Mouse (Mus musculus): ENCODE measurements around the gene Smpdl3b. TPM values are rescaled to one million over a fixed set of nuclear protein-coding genes. Genes with fewer than 3 reads are reported as not detected.
"Not testable (repeated sequence)": the region's sequence is repeated elsewhere in the genome, so short reads cannot be mapped to it uniquely, and the experiment has no call there.

Smpdl3b gene
- total RNA-seq, 2 experiments from 2014 or later: 4.3 to 4.5 TPM

DNA sequence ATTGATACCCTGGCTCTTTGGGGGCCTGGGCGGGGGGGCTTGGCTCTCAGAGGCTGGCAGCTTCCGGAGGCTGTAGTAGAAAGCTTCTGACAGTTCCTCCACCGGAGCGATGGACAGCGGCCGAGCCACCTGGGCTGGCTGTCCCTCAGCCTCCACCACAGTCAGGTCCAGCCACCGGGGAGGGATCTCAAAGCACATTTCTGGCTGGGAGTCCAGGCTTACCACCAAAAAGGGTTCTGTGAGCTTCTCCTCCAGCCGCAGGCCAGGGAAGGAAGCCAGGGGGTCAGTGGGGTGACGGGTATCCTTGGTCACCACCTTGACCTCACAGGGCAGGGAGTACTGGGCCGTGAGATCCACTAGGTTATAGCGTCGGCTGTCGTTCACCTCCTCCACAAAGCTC lies 28.2 kb upstream of the Smpdl3b start:
- intact Hi-C loops (cut with DNase I): no loop called here
- no peak for DNase-seq (ENCODE audit: low spot score in 2 of 2)

GRCm38 (mm10) chr4:132783732-132784131 lies 26.7 kb upstream of the Smpdl3b start:
- intact Hi-C loops (cut with DNase I): no loop called here
- DNase-seq (ENCODE audit: low spot score in 2 of 2): no peak

- intact Hi-C loops (cut with DNase I): no loop called here
- no peak for DNase-seq (ENCODE audit: low spot score in 2 of 2)
Measured at GRCm38 (mm10) chr4:132780288-132780687, 23.2 kb upstream of the Smpdl3b start.

- intact Hi-C loops (cut with DNase I): loop anchor here (5.0 kb wide), 1 partner anchor 144 kb away; the partner anchor contains the start of gene Fam76a
- no peak for DNase-seq (ENCODE audit: low spot score in 2 of 2)
Measured at GRCm38 (mm10) chr4:132778562-132779201, 21.6 kb upstream of the Smpdl3b start.

- intact Hi-C loops (cut with DNase I): loop anchor here (1.0 to 5.0 kb wide), 2 partner anchors 48 to 146 kb away; partner anchors contain the start of gene Fam76a
- DNase-seq (ENCODE audit: low spot score in 2 of 2): peak; percentile 82 to 88
Measured at GRCm38 (mm10) chr4:132776764-132777163, 19.7 kb upstream of the Smpdl3b start.

DNA sequence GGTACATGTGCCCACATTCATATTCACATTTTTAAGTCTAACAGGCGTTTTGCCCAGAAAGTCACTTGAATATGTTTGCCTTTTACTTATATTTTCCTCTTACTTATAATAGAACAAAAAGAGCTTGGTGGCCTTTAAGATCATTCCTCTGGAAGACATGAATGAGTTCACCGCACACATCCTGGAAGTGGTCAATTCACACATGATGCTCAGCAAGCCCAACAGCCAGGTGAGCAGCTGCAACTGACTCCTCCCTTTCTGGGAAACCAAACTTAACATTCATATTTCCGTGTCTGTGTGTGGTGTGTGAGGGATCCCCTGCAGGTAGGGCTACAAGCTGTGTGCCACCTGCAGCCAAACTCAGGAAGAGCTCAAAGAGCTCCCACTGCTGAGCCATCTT lies 17.9 kb upstream of the Smpdl3b start:
- intact Hi-C loops (cut with DNase I): loop anchor here (5.0 kb wide), 1 partner anchor 147 kb away; the partner anchor contains the start of gene Fam76a
- DNase-seq (ENCODE audit: low spot score in 2 of 2): no peak

GRCm38 (mm10) chr4:132771776-132772175 lies 14.7 kb upstream of the Smpdl3b start:
- intact Hi-C loops (cut with DNase I): no loop called here
- DNase-seq (ENCODE audit: low spot score in 2 of 2): no peak

DNA sequence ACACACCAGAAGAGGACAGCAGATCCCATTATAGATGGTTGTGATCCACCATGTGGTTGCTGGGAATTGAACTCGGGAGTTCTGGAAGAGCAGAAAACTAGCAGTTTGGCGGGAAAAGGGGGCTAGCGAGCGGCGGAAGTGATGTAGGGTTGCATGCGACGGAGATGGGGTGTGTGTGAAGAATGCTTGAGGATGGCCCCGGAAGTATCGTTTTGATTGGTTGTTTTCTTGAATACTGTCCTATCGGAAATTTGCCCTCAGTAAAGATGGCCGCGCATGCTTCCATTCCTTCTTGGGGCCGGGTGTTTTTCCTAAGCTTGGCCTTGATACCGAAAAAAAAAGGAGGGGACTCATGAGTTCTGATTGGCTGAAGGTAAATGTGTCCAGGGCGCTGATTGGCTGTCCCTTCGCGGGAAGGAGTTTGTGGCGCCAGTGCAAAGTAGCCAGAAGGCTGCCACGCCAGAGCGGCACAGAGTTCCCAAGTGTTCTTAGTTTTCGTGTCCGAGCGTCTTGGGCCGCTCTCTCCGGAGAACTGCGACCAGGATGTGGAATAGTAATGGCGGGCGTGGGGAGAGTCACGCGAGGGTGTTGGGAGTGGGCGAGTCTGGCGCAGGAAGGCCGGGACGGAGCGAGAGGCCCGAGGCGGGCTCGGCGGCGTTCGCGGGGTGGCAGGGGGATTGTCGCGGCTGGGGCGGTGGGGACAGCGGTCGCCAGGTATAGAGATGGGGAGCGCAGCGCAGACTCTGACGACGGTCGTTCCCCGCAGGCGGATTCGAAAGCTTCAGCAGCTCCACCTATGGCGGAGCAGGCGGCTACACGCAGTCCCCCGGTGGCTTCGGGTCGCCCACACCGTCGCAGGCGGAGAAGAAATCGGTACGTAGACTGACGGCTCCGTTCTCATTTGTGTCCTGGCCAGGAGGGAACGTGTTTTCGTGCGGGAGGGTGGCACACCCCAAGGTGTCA lies 11.1 kb upstream of the Smpdl3b start, which contains the start of gene Rpa2:
Gene Rpa2 (plus strand): TSS at position 419 of the 963 bp plus-strand sequence.
- intact Hi-C loops (cut with DNase I): loop anchor here (5.0 kb wide), 1 partner anchor 74 kb away; the partner anchor contains the start of gene Ppp1r8
- DNase-seq (ENCODE audit: low spot score in 2 of 2): peak; percentile 99 to 100

DNA sequence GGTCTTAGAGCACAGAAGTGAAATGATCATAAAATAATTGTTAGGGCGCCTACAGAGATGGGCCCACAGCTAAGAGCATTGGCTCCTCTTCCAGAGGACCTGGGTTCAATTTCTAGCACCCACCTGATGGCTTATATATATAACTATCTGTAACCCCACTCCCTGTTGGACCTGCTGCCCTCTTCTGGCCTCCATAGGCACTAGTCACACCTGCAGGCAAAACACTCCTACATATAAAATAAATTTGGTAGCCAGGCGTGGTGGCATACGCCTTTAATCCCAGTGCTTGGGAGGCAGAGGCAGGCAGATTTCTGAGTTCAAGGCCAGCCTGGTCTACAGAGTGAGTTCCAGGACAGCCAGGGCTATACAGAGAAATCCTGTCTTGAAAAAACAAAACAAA lies 6.1 kb upstream of the Smpdl3b start:
- intact Hi-C loops (cut with DNase I): not testable (repeated sequence)

GRCm38 (mm10) chr4:132762602-132763001 lies 5.5 kb upstream of the Smpdl3b start:
- no peak for DNase-seq (ENCODE audit: low spot score in 2 of 2)
- intact Hi-C loops (cut with DNase I): no loop called here

More for the DNA sequence above, 6.1 kb upstream of the Smpdl3b start:
- DNase-seq (ENCODE audit: low spot score in 2 of 2): not testable (repeated sequence)

DNA sequence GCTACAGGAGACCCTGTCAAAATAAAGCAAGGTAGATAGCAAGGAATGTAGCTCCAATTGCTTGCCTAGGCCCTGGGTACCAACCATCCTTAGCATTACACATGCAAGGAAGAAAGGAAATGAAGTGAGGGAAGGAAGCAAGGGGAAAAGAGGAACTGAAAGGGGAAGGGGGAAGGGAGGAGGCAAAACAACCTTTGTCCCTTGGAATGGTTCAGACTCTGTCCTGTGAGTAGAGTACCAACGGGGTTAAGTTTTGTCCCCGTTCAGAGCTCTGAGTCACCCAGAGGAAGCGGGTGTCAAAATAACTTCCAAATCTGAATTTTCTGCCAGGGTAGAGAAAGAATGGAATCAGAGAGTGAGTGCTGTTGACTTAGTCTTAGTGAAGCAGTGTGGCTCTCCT lies 3.2 kb upstream of the Smpdl3b start:
- no peak for DNase-seq (ENCODE audit: low spot score in 2 of 2)
- intact Hi-C loops (cut with DNase I): no loop called here

DNA sequence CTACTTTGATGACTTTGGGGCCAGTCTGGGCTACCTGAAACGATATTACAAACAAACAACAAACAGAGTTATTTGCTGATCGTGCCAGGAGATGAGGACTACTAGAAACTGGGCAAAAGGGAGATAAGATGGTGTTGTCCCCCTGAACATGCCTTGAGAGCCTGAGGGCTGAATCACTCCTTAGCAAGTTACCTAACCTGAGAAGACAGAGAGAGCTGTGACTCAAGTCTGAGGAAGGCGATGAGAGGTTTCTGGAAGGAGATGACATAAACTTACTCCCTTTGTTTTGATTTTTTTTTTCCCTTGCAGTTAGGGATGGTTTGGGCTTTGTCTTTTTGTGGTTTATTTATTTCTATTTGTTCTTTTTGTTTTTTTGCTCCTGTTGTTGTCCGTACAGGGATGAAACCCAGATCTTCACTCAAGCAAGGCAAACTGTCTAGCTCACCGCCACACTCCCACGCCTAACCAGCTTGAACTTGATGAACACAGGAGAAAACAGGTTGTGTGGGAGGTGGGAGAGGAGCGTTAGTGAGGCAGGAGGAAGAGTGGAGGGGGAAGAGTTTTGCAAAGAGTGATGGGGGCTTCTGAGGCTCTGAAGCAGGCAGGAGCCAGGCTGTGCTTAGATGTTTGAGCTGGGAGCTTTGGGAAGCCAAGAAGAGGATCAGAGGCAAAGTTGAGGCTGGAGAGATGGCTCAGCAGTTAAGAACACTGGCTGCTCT lies 740 bp upstream of the Smpdl3b start:
- intact Hi-C loops (cut with DNase I): no loop called here
- DNase-seq (ENCODE audit: low spot score in 2 of 2): peak in 1 of 2 experiments; percentile 72

DNA sequence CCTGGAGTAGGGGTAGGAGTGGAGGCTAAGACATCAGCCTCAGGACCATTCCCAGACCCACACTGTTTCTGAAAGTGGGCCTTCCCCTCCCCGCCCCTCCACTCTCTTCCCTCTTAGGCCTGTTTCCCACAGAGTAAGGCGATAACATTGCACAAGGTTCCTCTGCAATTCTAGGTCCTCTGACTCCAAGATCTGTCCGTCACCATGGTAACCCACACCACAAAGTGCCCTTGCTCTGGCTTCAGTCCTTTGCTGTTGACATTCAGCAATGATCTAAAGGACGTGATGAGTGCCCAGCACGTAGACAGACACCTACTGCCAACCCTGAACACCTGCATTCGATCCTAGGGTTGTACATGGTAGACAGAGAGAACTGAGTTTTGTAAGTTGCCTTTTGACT lies 4.1 kb downstream of the Smpdl3b start:
- no peak for DNase-seq (ENCODE audit: low spot score in 2 of 2)
- intact Hi-C loops (cut with DNase I): no loop called here

DNA sequence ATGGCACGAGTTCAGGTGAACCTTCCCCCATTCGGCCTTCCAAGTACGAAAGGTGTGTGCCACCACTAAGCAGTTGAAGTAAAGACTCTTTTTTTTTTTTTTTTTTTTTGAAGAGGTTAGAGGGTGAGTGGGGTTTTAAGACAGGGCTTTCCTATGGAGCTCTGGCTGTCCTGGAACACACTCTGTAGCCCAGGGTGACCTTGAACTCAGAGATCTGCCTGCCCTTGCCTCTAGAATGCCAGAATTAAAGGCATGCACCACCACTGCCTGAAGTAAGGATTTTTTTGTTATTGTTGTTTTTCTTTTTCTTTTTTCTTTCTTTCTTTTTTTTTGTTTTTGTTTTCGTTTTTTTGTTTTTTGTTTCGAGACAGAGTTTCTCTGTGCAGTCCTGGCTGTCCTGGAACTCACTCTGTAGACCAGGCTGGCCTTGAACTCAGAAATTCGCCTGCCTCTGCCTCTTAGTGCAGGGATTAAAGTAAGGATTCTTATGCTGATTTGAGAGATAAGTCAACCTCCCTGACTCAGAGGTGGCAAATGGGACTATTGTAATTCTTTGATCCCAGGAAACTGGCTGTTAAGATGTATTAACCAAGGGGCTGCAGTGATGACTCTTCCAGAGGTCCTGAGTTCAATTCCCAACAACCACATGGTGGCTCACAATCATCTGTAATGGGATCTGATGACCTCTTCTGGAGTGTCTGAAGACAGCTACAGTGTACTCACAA lies 7.6 kb downstream of the Smpdl3b start:
- DNase-seq (ENCODE audit: low spot score in 2 of 2): no peak
- intact Hi-C loops (cut with DNase I): no loop called here

GRCm38 (mm10) chr4:132748778-132749177 lies 8.3 kb downstream of the Smpdl3b start:
- DNase-seq (ENCODE audit: low spot score in 2 of 2): no peak
- intact Hi-C loops (cut with DNase I): no loop called here

DNA sequence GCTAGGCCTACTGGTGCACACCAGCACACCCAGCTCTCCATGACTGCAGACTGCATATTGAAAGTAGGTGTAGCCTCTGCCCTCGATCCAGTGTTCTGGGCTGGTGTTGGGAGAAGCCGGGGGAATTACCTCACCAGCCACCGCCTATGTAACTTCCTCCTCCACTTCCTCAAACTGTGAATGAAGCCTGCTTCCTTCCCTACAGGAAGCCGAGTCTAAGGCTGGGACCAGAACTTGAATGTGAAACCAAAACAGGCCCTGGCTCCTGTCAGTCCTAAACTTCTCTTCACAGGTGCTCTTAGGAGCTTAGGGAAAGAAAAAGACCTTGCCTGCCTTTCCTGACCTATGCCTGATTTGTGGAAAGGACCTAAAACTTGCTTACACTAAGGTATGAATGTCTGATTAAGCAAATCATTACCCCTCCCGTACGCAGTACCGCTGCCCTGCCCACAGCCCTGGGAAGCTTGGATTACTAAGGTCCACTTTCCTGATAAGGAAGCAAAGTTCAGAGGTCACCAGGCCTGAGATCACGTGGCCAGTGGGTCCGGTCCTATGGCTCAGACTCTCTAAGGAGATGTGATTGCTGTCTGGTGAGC lies 9.3 kb downstream of the Smpdl3b start:
- DNase-seq (ENCODE audit: low spot score in 2 of 2): no peak
- intact Hi-C loops (cut with DNase I): no loop called here

DNA sequence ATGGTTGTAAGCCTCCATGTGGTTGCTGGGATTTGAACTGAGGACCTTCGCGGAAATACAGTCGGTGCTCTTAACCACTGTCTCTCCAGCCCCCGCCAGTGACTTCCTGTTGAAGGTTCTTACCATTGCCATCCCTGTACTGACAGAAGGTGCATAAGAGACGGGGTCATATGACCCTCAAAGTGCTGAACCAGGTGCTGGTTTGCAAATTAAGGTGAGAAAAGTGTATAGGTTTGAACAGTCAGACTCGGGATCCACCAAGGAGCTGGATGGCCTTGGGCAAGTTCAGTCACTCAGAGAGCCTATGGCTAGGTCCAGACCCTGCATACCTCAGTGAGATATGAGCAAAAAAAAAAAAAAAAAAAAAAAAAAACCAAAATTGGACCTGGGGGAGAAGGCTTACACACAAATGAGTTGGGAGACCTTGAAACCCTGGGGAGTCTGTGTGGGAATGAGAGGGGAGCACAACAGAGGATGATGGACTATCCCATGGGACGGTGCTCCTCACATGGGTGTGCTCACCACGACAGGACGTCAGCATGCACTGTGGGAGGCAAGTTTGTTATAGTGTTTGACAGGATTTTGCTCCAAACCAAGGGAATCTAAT lies 10.0 kb downstream of the Smpdl3b start:
- no peak for DNase-seq (ENCODE audit: low spot score in 2 of 2)
- intact Hi-C loops (cut with DNase I): no loop called here

Measured in left cerebral cortex, postnatal 25 days (tissue).